Mouse (Mus musculus): ENCODE data around the gene Cltc. TPM values are rescaled to one million over a fixed set of nuclear protein-coding genes. Genes with fewer than 3 reads are reported as not detected.

Gene Cltc
- total and polyA plus RNA-seq, 3 experiments = 81.1 to 440 (median 256) TPM

DNA sequence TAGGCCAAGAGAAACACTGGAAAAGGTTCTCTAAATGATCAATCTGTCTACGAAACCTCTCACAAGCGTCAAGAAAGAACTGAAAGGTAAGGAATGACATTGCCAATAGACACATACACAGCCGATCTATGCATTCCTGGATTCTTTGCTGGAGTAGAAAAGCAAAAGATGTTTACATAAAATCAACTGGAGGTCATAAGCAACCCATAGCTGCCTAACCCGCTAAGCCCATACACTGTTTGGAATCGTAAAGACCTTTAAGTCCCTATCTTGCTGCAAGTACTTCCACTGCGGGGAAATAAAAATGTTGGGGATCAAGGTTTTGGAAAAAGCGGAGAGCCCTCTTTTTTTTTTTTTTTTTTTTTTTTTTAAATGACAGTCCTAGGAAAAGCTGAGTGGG, 74.5 kb downstream of the Cltc start:
- DNase-seq = no peak

GRCm38 (mm10) chr11:86681423-86681822, 75.9 kb downstream of the Cltc start:
- no peak for DNase-seq

- DNase-seq = no peak
Observed at GRCm38 (mm10) chr11:86680729-86681128, 76.6 kb downstream of the Cltc start.

GRCm38 (mm10) chr11:86678957-86679356, 78.4 kb downstream of the Cltc start:
- no peak for DNase-seq

GRCm38 (mm10) chr11:86675520-86675919, 81.8 kb downstream of the Cltc start:
- no peak for DNase-seq

DNA sequence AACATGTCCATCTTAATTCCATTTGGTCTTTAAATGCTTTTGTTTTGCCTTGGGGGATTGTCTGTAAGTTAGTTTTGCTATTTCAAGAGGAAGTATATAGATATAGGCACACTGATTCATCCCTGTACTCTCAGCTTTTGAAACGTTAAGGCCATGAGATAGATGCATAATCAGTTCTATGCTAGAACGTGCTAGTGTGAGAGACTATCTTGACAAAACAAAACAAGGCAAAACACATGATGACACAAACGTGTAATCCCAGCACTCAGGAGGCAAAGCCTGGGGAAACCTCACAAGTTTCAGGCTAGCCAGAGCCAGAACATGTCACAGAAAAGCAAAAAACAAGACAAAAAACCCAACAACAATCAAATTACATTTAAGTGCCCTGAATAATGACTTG, 84.6 kb downstream of the Cltc start:
- DNase-seq = no peak

GRCm38 (mm10) chr11:86671041-86671675, 86.2 kb downstream of the Cltc start:
- no peak for DNase-seq

DNA sequence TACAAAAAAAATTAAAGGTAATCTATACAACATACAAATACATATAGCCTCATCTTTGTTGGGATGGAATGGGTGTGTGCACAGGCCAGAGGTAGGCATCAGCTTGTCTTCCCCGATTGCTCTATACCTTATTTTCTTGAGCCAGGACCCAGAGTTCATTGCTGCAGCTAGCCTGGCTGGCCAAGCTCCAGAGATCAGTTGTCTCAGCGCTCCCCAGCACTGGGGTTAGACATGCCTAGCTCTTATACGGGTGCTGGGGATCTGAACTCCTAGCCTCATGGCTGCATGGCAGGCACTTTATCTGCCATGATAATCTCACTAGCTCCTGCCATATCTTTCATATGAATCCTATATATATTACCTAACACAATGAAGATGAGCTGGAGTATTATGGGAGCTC, 89.2 kb downstream of the Cltc start:
- DNase-seq = no peak

- DNase-seq = no peak
Observed at GRCm38 (mm10) chr11:86667553-86667952, 89.8 kb downstream of the Cltc start.

DNA sequence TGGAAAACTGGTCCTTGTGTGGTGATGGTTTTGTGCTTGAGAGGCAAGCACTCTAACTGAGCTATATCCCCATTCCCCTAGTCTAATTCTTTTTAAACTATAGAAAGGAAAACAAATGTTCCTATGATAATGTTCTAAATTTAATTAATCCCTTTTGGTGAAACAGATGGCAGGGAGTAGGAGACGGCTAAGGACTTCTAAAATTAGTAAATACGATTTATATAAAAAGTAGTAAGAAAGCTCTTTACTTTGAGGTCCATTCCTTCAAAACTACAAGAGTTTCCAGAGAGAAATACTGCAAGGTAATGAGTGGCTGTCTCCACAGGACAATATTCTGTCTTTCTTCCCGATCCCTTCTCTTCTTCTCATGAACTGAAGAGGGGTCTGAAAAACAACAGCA, 93.0 kb downstream of the Cltc start:
- no peak for DNase-seq

DNA sequence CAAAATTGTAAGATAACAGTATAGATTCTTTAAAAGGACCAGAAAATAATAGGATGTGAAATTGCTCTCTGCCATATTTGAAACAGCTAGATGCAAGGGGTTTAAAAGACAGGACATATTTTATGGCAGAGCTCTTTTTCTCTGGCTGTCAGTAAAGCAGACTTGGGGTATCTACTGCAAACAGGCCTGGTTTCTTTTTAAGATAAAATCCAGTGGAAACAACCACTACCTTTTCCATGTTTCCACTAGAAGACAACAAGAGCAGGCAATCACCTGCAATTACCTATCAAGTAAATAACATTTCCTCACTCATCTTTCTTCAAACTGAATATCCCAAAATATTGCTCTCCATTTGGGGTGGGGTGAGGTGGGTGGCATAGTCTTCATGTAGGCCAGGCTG, 93.4 kb downstream of the Cltc start:
- DNase-seq = no peak

DNA sequence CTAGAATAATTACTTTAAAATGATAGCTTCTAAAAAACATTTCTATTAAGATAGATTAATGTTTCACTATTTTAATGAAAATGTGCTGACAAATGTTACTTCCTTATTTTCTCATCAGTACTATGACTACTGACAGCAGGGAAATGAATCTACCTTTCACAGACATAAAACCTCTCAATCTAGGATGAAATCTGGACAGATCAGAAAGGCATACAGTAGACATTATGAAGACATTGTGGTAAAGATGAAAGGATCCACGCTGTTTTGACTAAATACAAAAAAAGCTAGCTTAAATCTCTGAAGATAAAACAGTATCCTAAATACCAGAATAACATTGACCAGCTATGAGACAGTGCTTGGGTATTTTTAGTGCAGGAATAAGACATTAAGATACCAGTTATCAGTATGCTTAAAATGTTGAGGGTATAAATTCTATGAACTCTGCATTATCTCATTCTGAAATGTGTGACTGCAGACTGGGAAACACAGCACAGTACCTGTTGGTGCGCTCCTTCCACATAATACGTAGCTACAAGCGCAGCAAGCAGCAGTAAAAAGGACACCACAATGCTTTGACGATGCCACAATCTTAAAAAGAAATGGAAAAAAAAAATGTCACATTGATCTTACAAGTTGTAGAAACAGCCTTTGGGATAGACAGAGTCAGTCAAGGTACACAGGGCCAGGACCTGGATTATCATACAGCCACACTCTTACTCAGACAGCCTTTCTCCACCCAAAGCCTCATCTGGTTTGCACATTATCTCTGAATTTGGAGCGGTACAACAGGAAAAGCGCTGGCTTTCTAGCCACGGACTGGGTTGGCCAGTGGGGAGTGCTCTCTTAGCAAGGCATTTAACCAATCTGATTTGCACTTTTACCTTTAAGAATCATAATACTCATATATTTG, 94.1 kb downstream of the Cltc start:
- DNase-seq = no peak

- DNase-seq = no peak
Observed at GRCm38 (mm10) chr11:86657863-86658262, 99.5 kb downstream of the Cltc start.

GRCm38 (mm10) chr11:86656849-86657567, 100.4 kb downstream of the Cltc start:
- no peak for DNase-seq

GRCm38 (mm10) chr11:86655671-86656070, 101.7 kb downstream of the Cltc start:
- no peak for DNase-seq

GRCm38 (mm10) chr11:86654096-86654495, 103.3 kb downstream of the Cltc start:
- DNase-seq = no peak

DNA sequence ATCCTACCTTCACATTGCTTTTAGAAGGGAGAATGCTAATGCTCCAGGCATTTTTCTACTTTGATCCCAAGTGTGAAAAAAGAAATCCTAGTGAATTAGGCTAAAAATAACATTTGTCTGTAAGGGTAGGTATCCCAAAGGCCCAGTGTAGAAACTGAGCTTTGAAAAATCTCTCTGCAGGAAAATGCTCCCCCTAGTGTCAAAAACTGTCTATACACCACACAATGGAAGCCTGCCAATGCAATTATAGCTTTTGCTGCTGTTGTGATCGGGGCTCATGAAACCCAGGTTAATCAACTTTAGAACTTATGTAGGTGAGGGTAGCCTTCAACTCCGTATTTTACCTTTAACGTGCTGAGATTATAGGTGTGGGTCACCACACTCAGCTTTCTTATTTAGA, 103.9 kb downstream of the Cltc start:
- peak; percentile 73 for DNase-seq

DNA sequence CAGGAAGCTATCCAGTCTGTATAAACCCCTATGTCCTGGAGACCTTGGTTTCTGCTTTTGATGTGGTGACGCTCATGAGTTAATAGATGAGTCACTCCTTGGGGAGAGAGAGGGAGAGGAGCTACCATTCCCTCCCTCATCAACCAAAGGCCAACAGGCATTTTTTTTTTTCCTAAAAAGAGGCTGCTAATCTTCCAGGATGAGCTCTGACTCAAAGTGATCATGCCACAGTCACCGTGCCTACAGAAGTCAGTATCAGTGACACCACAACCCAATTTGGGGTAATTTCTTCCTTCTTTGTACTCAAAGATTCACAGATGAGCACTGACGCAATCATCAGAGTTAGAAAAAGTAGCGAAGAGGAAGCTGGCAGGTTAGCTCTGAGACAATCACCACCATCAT, 104.8 kb downstream of the Cltc start:
- DNase-seq = peak; percentile 68

- DNase-seq = peak; percentile 61
Observed at GRCm38 (mm10) chr11:86650676-86651075, 106.7 kb downstream of the Cltc start.

DNA sequence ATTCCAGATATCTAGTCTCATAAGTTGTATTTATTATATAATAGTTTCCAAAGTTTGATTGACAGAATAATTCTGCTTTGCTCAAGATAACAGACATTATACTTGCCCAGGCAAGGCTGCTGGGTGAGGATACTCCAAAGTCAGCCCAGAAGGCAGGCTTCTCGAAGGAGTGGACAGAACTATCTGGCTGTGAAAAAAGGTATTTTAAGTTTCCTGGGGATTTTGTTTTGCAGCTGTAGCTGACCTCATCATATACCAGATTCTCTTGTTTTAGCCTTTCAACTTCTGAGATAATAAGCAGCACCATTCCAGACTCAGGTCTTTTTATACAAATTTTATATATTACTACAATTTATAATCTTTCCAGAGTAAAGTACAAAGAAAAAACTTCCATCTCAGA, 107.8 kb downstream of the Cltc start:
- no peak for DNase-seq

DNA sequence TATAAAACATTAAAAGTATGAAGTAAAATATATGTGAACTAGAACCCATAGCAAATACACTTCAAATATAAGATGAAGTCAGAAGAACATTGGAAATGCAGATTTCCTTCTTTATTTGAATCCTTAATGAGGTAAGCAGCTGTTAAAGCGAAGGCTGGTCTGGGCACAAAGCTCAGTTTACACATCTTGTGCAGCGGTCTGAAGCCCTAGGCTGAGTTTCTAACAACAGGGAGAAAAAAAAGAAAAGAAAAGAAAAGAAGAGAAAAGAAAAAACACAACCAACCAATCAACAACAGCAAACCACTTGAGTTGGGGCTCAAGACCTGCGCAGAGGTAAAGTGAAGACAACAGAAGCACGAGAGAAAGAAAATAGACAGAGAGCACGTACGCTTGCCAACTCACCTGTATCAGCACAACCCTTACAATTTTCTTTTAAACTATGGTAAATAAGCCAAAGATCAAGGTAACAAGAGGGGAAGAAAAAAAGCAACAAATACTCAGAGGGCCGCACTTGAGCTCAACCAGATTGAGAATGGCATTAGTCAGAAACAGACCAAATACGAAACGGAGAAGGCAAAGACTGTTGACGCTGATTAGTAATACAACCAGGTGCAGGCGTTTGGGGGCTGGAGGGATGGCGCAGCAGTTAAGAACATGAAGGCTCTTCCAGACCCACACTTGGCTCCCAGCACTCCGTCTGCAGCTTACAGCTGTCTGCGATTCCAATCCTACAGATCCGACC, 109.5 kb downstream of the Cltc start:
- no peak for DNase-seq

DNA sequence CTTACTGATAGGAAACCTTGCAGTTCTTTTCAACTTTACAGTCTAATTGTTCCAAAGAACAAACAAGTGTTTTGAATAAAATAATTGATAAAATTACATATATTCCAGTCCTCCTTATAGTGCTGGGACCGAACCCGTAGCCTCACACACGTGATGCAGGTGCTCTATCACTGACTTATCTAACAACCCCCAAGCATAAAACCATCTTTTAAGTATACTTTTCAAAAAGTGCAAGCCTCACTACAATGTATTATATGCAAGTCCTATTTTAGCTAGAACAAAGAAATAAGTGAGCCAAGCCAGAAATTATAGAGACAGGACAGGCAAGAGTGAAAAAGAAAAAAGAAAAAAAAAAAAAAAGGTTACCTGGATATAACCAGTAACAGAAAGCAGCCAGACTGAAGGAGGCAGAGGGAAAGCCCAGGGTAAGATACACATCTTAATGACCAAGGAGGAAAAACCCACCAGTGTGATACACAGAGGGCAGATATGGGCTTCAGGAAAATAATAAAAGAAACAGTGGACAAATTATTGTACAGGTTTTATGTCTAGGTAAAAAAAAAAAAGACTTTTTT, 110.4 kb downstream of the Cltc start:
- DNase-seq = no peak

All from adrenal gland, adult 2 months (tissue).